Mouse (Mus musculus) stomach, embryonic 14.5 days (tissue): Measurements from ENCODE around the gene Scn4b. TPM values are rescaled to one million over a fixed set of nuclear protein-coding genes. Genes with fewer than 3 reads are reported as not detected.

Experiments
- ATAC-seq: fragments of 200-750 bp; cut with Nextera tagmentation; 2 replicates; pipeline ENCODE4 v1.8.0; 2017; ENCODE audit warnings: low read depth, moderate TSS enrichment; ENCODE audit not compliant: insufficient number of reproducible peaks, insufficient read depth, low FRiP score
- H3K27ac ChIP-seq: fragments of 300-500 bp; sonication (generic); 2 replicates; pipeline ENCODE4 v1.5.1; 2014; ENCODE audit warnings: mild to moderate bottlenecking, low read length, moderate library complexity, mixed read lengths
- H3K27me3 ChIP-seq: fragments of 300-500 bp; sonication (generic); 2 replicates; pipeline ENCODE4 v1.6.1; 2014; ENCODE audit warnings: low read length, control low read depth, mixed read lengths; ENCODE audit not compliant: control insufficient read depth, insufficient read depth
- H3K36me3 ChIP-seq: fragments of 300-500 bp; sonication (generic); 2 replicates; pipeline ENCODE4 v1.6.1; 2014; ENCODE audit warnings: mild to moderate bottlenecking, control low read depth, low read length, moderate library complexity, mixed read lengths; ENCODE audit not compliant: control insufficient read depth, insufficient read depth
- H3K4me1 ChIP-seq: fragments of 300-500 bp; sonication (generic); 2 replicates; pipeline ENCODE4 v1.6.1; 2014; ENCODE audit warnings: low read length, control low read depth, mixed read lengths; ENCODE audit not compliant: control insufficient read depth, insufficient read depth
- H3K4me2 ChIP-seq: fragments of 300-500 bp; sonication (generic); replicated peaks from 2 replicates; pipeline ENCODE4 v1.6.1; 2014; ENCODE audit warnings: low read depth, low read length, control low read depth
- H3K4me3 ChIP-seq: fragments of 300-500 bp; sonication (generic); 2 replicates; pipeline ENCODE4 v1.5.1; 2014; ENCODE audit warnings: low read depth, low read length, control low read depth
- H3K9ac ChIP-seq: fragments of 300-500 bp; sonication (generic); replicated peaks from 2 replicates; pipeline ENCODE4 v1.6.1; 2014; ENCODE audit warnings: low read depth, mild to moderate bottlenecking, control low read depth, low read length, moderate library complexity, mixed read lengths
- H3K9me3 ChIP-seq: fragments of 300-500 bp; sonication (generic); 2 replicates; pipeline ENCODE4 v1.6.1; 2016; ENCODE audit warnings: low read depth, low read length, control low read depth; ENCODE audit not compliant: control insufficient read depth
- WGBS: fragments of 180-500 bp; shearing (Covaris S2); extraction: QIAGEN DNeasy Blood & Tissue Kit; methylation state at CpG from one replicate; pipeline ENCODE4 v1.1.7; 2014; 5-methylcytosine and 5-hydroxymethylcytosine counted together
- polyA plus RNA-seq: library from polyadenylated mRNA; unstranded; fragments of >200 nt; fragmentation: Nextera tagmentation; extraction: Ambion mirVana; gene quantifications from 2 replicates; pipeline ENCODE4 v1.2.1, GENCODE M21; 2014

Gene Scn4b
- polyA plus RNA-seq, 1 experiment from 2014 or later: not detected

DNA sequence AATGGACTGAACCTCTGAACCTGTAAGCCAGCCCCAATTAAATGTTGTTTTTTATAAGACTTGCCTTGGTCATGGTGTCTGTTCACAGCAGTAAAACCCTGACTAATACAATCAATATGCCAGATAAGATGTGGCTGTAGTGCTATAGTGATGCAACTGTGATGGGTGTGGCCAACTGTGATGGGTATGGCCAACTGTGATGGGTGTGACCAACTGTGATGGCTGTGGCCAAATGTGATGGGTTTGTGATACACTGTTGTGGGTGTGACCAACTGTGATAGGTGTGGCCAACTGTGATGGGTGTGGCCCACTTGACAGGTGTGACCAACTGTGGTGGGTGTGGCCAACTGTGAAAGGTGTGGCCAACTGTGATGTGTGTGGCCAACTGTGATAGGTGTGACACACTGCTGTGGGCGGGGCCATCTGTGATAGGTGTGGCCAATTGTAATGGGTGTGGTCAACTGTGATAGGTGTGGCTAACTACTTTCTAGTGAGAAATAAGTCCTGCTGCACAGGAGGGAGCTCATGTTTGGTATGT lies 32.9 kb downstream of the Scn4b start:
- Histone ChIP-seq H3K27me3 (no peaks in the 10 kb centered on the region), H3K4me3 (no peak overlapping the region), H3K9ac (no peak overlapping the region), H3K4me2 (no peak overlapping the region), H3K4me1 (no peaks in the 10 kb centered on the region), H3K36me3 (no peaks in the 10 kb centered on the region), H3K27ac (no peak overlapping the region), H3K9me3 (no peaks in the 10 kb centered on the region)
- ATAC-seq: no peak; the same call in 1 of the 2 replicates
- 74% methylated on average over 1 of the region's 1 CpGs for WGBS

DNA sequence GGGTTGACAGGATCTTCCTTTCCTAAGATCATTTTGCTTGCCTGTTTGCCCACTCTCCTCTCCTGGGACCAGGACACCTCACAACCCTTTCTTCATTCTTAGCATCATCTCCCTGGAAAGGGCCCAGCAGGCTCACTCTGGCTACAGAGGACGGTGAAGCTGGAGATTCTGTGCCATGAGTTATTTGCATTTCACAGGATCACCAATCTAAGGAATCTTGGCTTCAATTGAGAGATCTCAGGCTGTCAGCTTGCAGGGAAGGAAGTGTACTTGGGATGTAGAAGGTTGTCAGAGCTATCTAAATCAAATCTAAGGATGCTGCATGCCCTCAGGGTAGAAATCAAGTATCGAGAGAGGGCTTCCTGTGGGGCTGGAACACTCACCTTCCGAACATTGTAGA lies 35.3 kb downstream of the Scn4b start:
- H3K9me3 ChIP-seq: no peaks in the 10 kb centered on the region

GRCm38 (mm10) chr9:45179282-45179681 lies 41.1 kb downstream of the Scn4b start:
- no peak for ATAC-seq
- H3K27ac ChIP-seq: no peak overlapping the region
- no peak overlapping the region for H3K9ac ChIP-seq
- 89% methylated on average over 5 of the region's 5 CpGs for WGBS
- H3K4me2 ChIP-seq: no peak overlapping the region
- no peaks in the 10 kb centered on the region for H3K27me3 ChIP-seq
- no peaks in the 10 kb centered on the region for H3K9me3 ChIP-seq
- H3K36me3 ChIP-seq: no peaks in the 10 kb centered on the region
- H3K4me3 ChIP-seq: no peak overlapping the region
- H3K4me1 ChIP-seq: no peaks in the 10 kb centered on the region

More for the DNA sequence above, 35.3 kb downstream of the Scn4b start:
- H3K4me2 ChIP-seq: no peak overlapping the region
- H3K4me3 ChIP-seq: no peak overlapping the region
- no peaks in the 10 kb centered on the region for H3K27me3 ChIP-seq
- H3K27ac ChIP-seq: no peak overlapping the region
- WGBS: 65% methylated on average over 3 of the region's 3 CpGs
- H3K36me3 ChIP-seq: no peaks in the 10 kb centered on the region
- no peak for ATAC-seq
- no peak overlapping the region for H3K9ac ChIP-seq
- H3K4me1 ChIP-seq: no peaks in the 10 kb centered on the region

DNA sequence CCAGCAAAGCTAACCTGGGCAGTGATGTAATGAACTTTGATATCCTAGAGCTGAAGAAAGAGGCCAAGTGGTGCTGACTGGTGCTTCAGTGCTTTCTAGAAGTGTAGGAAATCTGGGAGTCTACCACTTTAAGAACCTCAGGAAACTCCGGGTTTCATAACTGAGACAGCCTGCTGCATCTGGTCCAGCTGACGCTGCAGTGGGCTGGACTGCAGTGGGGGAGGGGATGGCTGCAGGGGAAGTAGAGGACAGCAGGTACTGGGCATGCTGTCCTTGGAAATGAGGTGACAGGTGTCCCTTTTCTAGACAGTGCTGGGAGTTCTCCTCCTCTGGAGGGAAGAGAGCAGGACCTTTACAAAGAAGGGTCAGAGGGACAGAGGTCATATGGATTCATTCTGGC lies 43.6 kb downstream of the Scn4b start, which contains the start of gene BC049352:
BC049352 (plus strand) TSS at position 238 of the 400 bp plus-strand sequence.
- H3K9ac ChIP-seq: no peak within 1 kb of the TSS
- WGBS: 9% methylated on average over 2 of the region's 2 CpGs
- no peaks in the 10 kb centered on the region for H3K27me3 ChIP-seq
- H3K9me3 ChIP-seq: no peaks in the 10 kb centered on the region
- no peak within 1 kb of the TSS for H3K27ac ChIP-seq
- no peak for ATAC-seq
- no peak within 1 kb of the TSS for H3K4me2 ChIP-seq
- no peak within 1 kb of the TSS for H3K4me3 ChIP-seq
- no peaks in the 10 kb centered on the region for H3K4me1 ChIP-seq
- no peaks in the 10 kb centered on the region for H3K36me3 ChIP-seq

GRCm38 (mm10) chr9:45182521-45182920 lies 44.3 kb downstream of the Scn4b start:
- Histone ChIP-seq H3K4me2 (no peak overlapping the region), H3K27ac (no peak overlapping the region), H3K36me3 (no peaks in the 10 kb centered on the region), H3K27me3 (no peaks in the 10 kb centered on the region), H3K4me1 (no peaks in the 10 kb centered on the region), H3K9ac (no peak overlapping the region), H3K9me3 (no peaks in the 10 kb centered on the region), H3K4me3 (no peak overlapping the region)
- no peak for ATAC-seq
- 51% methylated on average over 3 of the region's 3 CpGs for WGBS

GRCm38 (mm10) chr9:45183266-45183665 lies 45.1 kb downstream of the Scn4b start:
- Histone ChIP-seq H3K27ac (no peak overlapping the region), H3K27me3 (no peaks in the 10 kb centered on the region), H3K9me3 (no peaks in the 10 kb centered on the region), H3K4me3 (no peak overlapping the region), H3K4me2 (no peak overlapping the region), H3K9ac (no peak overlapping the region), H3K4me1 (no peaks in the 10 kb centered on the region), H3K36me3 (no peaks in the 10 kb centered on the region)
- 80% methylated on average over 6 of the region's 6 CpGs for WGBS
- ATAC-seq: no peak

- H3K27me3 ChIP-seq: no peaks in the 10 kb centered on the region
- no peaks in the 10 kb centered on the region for H3K9me3 ChIP-seq
- H3K4me1 ChIP-seq: no peaks in the 10 kb centered on the region
- no peak for ATAC-seq
- H3K9ac ChIP-seq: no peak overlapping the region
- WGBS: 76% methylated on average over 4 of the region's 4 CpGs
- H3K27ac ChIP-seq: no peak overlapping the region
- no peak overlapping the region for H3K4me2 ChIP-seq
- H3K36me3 ChIP-seq: no peaks in the 10 kb centered on the region
- no peak overlapping the region for H3K4me3 ChIP-seq
Observed at GRCm38 (mm10) chr9:45185250-45185649, 47.1 kb downstream of the Scn4b start.

- ATAC-seq: no peak
- Histone ChIP-seq H3K27me3 (no peaks in the 10 kb centered on the region), H3K36me3 (no peaks in the 10 kb centered on the region), H3K9me3 (no peaks in the 10 kb centered on the region), H3K4me1 (no peaks in the 10 kb centered on the region), H3K4me3 (no peak overlapping the region), H3K27ac (no peak overlapping the region), H3K9ac (no peak overlapping the region), H3K4me2 (no peak overlapping the region)
- WGBS: 85% methylated on average over 10 of the region's 10 CpGs
Observed at GRCm38 (mm10) chr9:45188570-45189563, 50.7 kb downstream of the Scn4b start.
